Mouse (Mus musculus) urinary bladder, adult 18-20 months (tissue): ENCODE results near the gene Cmah.

Experiments
- DNase-seq, 2 experiments: peaks; one replicate each; pipeline ENCODE4 v3.0.0; 2022; ENCODE audit warnings: low spot score in 2 of 2, mixed read lengths in 2 of 2

Gene Cmah

GRCm38 (mm10) chr13:24481615-24482295 is 154.6 kb downstream of the Cmah start:
- DNase-seq = no peak

GRCm38 (mm10) chr13:24483691-24484090 is 156.5 kb downstream of the Cmah start:
- DNase-seq = no peak

- DNase-seq = no peak
Observed at GRCm38 (mm10) chr13:24484811-24485210, 157.6 kb downstream of the Cmah start.

GRCm38 (mm10) chr13:24485964-24486363 is 158.8 kb downstream of the Cmah start:
- no peak for DNase-seq

GRCm38 (mm10) chr13:24486403-24486802 is 159.2 kb downstream of the Cmah start:
- DNase-seq = no peak

- no peak for DNase-seq
Observed at GRCm38 (mm10) chr13:24487061-24487460, 159.9 kb downstream of the Cmah start.

- DNase-seq = no peak
Observed at GRCm38 (mm10) chr13:24487546-24487945, 160.3 kb downstream of the Cmah start.

- no peak for DNase-seq
Observed at GRCm38 (mm10) chr13:24488526-24489070, 161.4 kb downstream of the Cmah start.

- no peak for DNase-seq
Observed at GRCm38 (mm10) chr13:24489515-24489914, 162.3 kb downstream of the Cmah start.

GRCm38 (mm10) chr13:24490041-24490440 is 162.8 kb downstream of the Cmah start:
- no peak for DNase-seq

GRCm38 (mm10) chr13:24491101-24491500 is 163.9 kb downstream of the Cmah start:
- no peak for DNase-seq

GRCm38 (mm10) chr13:24493784-24494183 is 166.6 kb downstream of the Cmah start:
- no peak for DNase-seq

GRCm38 (mm10) chr13:24496353-24496752 is 169.1 kb downstream of the Cmah start:
- no peak for DNase-seq

GRCm38 (mm10) chr13:24497001-24497400 is 169.8 kb downstream of the Cmah start:
- DNase-seq = no peak

GRCm38 (mm10) chr13:24498342-24498741 is 171.1 kb downstream of the Cmah start:
- DNase-seq = no peak

- no peak for DNase-seq
Observed at GRCm38 (mm10) chr13:24499505-24499904, 172.3 kb downstream of the Cmah start.

- no peak for DNase-seq
Observed at GRCm38 (mm10) chr13:24501179-24501905, 174.1 kb downstream of the Cmah start.

GRCm38 (mm10) chr13:24501919-24502318 is 174.7 kb downstream of the Cmah start:
- DNase-seq = no peak

- DNase-seq = no peak
Observed at GRCm38 (mm10) chr13:24505812-24506211, 178.6 kb downstream of the Cmah start.

GRCm38 (mm10) chr13:24507156-24507555 is 180.0 kb downstream of the Cmah start:
- no peak for DNase-seq

GRCm38 (mm10) chr13:24508917-24509316 is 181.7 kb downstream of the Cmah start:
- DNase-seq = no peak

GRCm38 (mm10) chr13:24511367-24511766 is 184.2 kb downstream of the Cmah start:
- no peak for DNase-seq

GRCm38 (mm10) chr13:24511932-24512520 is 184.8 kb downstream of the Cmah start:
- no peak for DNase-seq
